Mouse (Mus musculus) adrenal gland, postnatal 25 days (tissue): ENCODE data around the gene 4930432K21Rik. TPM values are rescaled to one million over a fixed set of nuclear protein-coding genes. Genes with fewer than 3 reads are reported as not detected.

Experiments used
- DNase-seq: peaks from one replicate; pipeline ENCODE4 v3.0.0; 2021; ENCODE audit warnings: mixed read lengths
- total RNA-seq: library from RNA; stranded (reverse); gene quantifications from 2 replicates; pipeline ENCODE4 v1.2.3, GENCODE M21; 2021

4930432K21Rik gene
- total RNA-seq, 1 experiment from 2014 or later, result 0.73 TPM

GRCm38 (mm10) chr8:84192555-84192954, 44.7 kb downstream of the 4930432K21Rik start:
- peak; percentile 93 for DNase-seq

- DNase-seq, result no peak
Observed at GRCm38 (mm10) chr8:84193161-84193560, 45.3 kb downstream of the 4930432K21Rik start.

GRCm38 (mm10) chr8:84193566-84193965, 45.7 kb downstream of the 4930432K21Rik start:
- no peak for DNase-seq

GRCm38 (mm10) chr8:84194224-84194743, 46.5 kb downstream of the 4930432K21Rik start:
- no peak for DNase-seq

GRCm38 (mm10) chr8:84197141-84197921, 49.5 kb downstream of the 4930432K21Rik start:
- peak; percentile 78 for DNase-seq

GRCm38 (mm10) chr8:84197922-84198774, 50.3 kb downstream of the 4930432K21Rik start:
- DNase-seq, result peak; percentile 89

- no peak for DNase-seq
Observed at GRCm38 (mm10) chr8:84198871-84199270, 51.0 kb downstream of the 4930432K21Rik start.

GRCm38 (mm10) chr8:84199348-84200125, 51.7 kb downstream of the 4930432K21Rik start:
- no peak for DNase-seq

GRCm38 (mm10) chr8:84200126-84200555, 52.3 kb downstream of the 4930432K21Rik start:
- no peak for DNase-seq

GRCm38 (mm10) chr8:84200652-84201544, 53.1 kb downstream of the 4930432K21Rik start:
- peak; percentile 88 for DNase-seq

GRCm38 (mm10) chr8:84201545-84202245, 53.9 kb downstream of the 4930432K21Rik start:
- peak; percentile 84 for DNase-seq

- DNase-seq, result peak; percentile 81
Observed at GRCm38 (mm10) chr8:84202466-84202865, 54.6 kb downstream of the 4930432K21Rik start.

- DNase-seq, result peak; percentile 92
Observed at GRCm38 (mm10) chr8:84202938-84203917, 55.4 kb downstream of the 4930432K21Rik start.

GRCm38 (mm10) chr8:84203975-84204772, 56.3 kb downstream of the 4930432K21Rik start:
- peak; percentile 74 for DNase-seq

- DNase-seq, result no peak
Observed at GRCm38 (mm10) chr8:84205073-84205472, 57.2 kb downstream of the 4930432K21Rik start.

GRCm38 (mm10) chr8:84206666-84207065, 58.8 kb downstream of the 4930432K21Rik start:
- DNase-seq, result no peak

GRCm38 (mm10) chr8:84207811-84208210, 60.0 kb downstream of the 4930432K21Rik start:
- DNase-seq, result peak; percentile 55
